Mouse (Mus musculus): ENCODE measurements around the gene Egfl8. TPM values are rescaled to one million over a fixed set of nuclear protein-coding genes. Genes with fewer than 3 reads are reported as not detected.
A peak's percentile ranks its signal among the peaks of the same experiment; 100 is the strongest.

Egfl8 gene
- total RNA-seq, 1 experiment from 2014 or later = 3.0 TPM

GRCm38 (mm10) chr17:34650781-34651180, 35.0 kb upstream of the Egfl8 start:
- no peak for ATAC-seq (replicated peaks; ENCODE audit: insufficient number of reproducible peaks, low FRiP score, low TSS enrichment, poor library complexity, severe bottlenecking)

- ATAC-seq (replicated peaks; ENCODE audit: insufficient number of reproducible peaks, low FRiP score, low TSS enrichment, poor library complexity, severe bottlenecking) = 0 out of 2 replicates have a peak, but pooled peaks have one; percentile 10
Measured at GRCm38 (mm10) chr17:34649106-34649864, 33.5 kb upstream of the Egfl8 start.

- ATAC-seq (replicated peaks; ENCODE audit: insufficient number of reproducible peaks, low FRiP score, low TSS enrichment, poor library complexity, severe bottlenecking) = no peak
Measured at GRCm38 (mm10) chr17:34648141-34648890, 32.5 kb upstream of the Egfl8 start.

- peak; percentile 92 for ATAC-seq (replicated peaks; ENCODE audit: insufficient number of reproducible peaks, low FRiP score, low TSS enrichment, poor library complexity, severe bottlenecking)
Measured at GRCm38 (mm10) chr17:34646906-34647787, 31.4 kb upstream of the Egfl8 start, which contains the start of gene Atf6b. Atf6b (plus strand) TSS chr17:34647146.

- no peak for ATAC-seq (replicated peaks; ENCODE audit: insufficient number of reproducible peaks, low FRiP score, low TSS enrichment, poor library complexity, severe bottlenecking)
Measured at GRCm38 (mm10) chr17:34645831-34646511, 30.2 kb upstream of the Egfl8 start.

- no peak for ATAC-seq (replicated peaks; ENCODE audit: insufficient number of reproducible peaks, low FRiP score, low TSS enrichment, poor library complexity, severe bottlenecking)
Measured at GRCm38 (mm10) chr17:34645256-34645829, 29.6 kb upstream of the Egfl8 start.

- ATAC-seq (replicated peaks; ENCODE audit: insufficient number of reproducible peaks, low FRiP score, low TSS enrichment, poor library complexity, severe bottlenecking) = peak; percentile 79
Measured at GRCm38 (mm10) chr17:34644608-34645007, 28.8 kb upstream of the Egfl8 start, which contains the start of gene Fkbpl. Fkbpl (plus strand) TSS chr17:34644764.

GRCm38 (mm10) chr17:34643944-34644343, 28.2 kb upstream of the Egfl8 start:
- ATAC-seq (replicated peaks; ENCODE audit: insufficient number of reproducible peaks, low FRiP score, low TSS enrichment, poor library complexity, severe bottlenecking) = no peak

- no peak for ATAC-seq (replicated peaks; ENCODE audit: insufficient number of reproducible peaks, low FRiP score, low TSS enrichment, poor library complexity, severe bottlenecking)
Measured at GRCm38 (mm10) chr17:34643379-34643778, 27.6 kb upstream of the Egfl8 start.

GRCm38 (mm10) chr17:34641945-34642344, 26.2 kb upstream of the Egfl8 start:
- no peak for ATAC-seq (replicated peaks; ENCODE audit: insufficient number of reproducible peaks, low FRiP score, low TSS enrichment, poor library complexity, severe bottlenecking)

GRCm38 (mm10) chr17:34640778-34641601, 25.2 kb upstream of the Egfl8 start:
- ATAC-seq (replicated peaks; ENCODE audit: insufficient number of reproducible peaks, low FRiP score, low TSS enrichment, poor library complexity, severe bottlenecking) = no peak

- ATAC-seq (replicated peaks; ENCODE audit: insufficient number of reproducible peaks, low FRiP score, low TSS enrichment, poor library complexity, severe bottlenecking) = peak; percentile 90
Measured at GRCm38 (mm10) chr17:34639461-34640255, 23.9 kb upstream of the Egfl8 start.

GRCm38 (mm10) chr17:34637459-34637858, 21.7 kb upstream of the Egfl8 start:
- no peak for ATAC-seq (replicated peaks; ENCODE audit: insufficient number of reproducible peaks, low FRiP score, low TSS enrichment, poor library complexity, severe bottlenecking)

- ATAC-seq (replicated peaks; ENCODE audit: insufficient number of reproducible peaks, low FRiP score, low TSS enrichment, poor library complexity, severe bottlenecking) = no peak
Measured at GRCm38 (mm10) chr17:34635671-34636070, 19.9 kb upstream of the Egfl8 start.

- peak; percentile 87 for ATAC-seq (replicated peaks; ENCODE audit: insufficient number of reproducible peaks, low FRiP score, low TSS enrichment, poor library complexity, severe bottlenecking)
Measured at GRCm38 (mm10) chr17:34632261-34632691, 16.5 kb upstream of the Egfl8 start.

GRCm38 (mm10) chr17:34631647-34632046, 15.9 kb upstream of the Egfl8 start:
- ATAC-seq (replicated peaks; ENCODE audit: insufficient number of reproducible peaks, low FRiP score, low TSS enrichment, poor library complexity, severe bottlenecking) = no peak
